Mouse (Mus musculus) neural tube, embryonic 14.5 days (tissue): ENCODE measurements around the gene Gm12216. TPM values are rescaled to one million over a fixed set of nuclear protein-coding genes. Genes with fewer than 3 reads are reported as not detected.

Experiments
- ATAC-seq: fragments of 200-750 bp; cut with Nextera tagmentation; 2 replicates; pipeline ENCODE4 v1.8.0; 2017; ENCODE audit warnings: low read depth, mild to moderate bottlenecking, moderate TSS enrichment, moderate library complexity
- H3K27ac ChIP-seq: fragments of 300-500 bp; sonication (generic); 2 replicates; pipeline ENCODE4 v1.5.1; 2014; ENCODE audit warnings: low read depth, mild to moderate bottlenecking, control low read depth, low read length, moderate library complexity, mixed read lengths
- H3K27me3 ChIP-seq: fragments of 300-500 bp; sonication (generic); 2 replicates; pipeline ENCODE4 v1.6.1; 2014; ENCODE audit warnings: low read length; ENCODE audit not compliant: control insufficient read depth, insufficient read depth
- H3K36me3 ChIP-seq: fragments of 300-500 bp; sonication (generic); 2 replicates; pipeline ENCODE4 v1.6.1; 2014; ENCODE audit warnings: low read length, mixed read lengths; ENCODE audit not compliant: control insufficient read depth, insufficient read depth
- H3K4me1 ChIP-seq: fragments of 300-500 bp; sonication (generic); 2 replicates; pipeline ENCODE4 v1.6.1; 2014; ENCODE audit warnings: low read length; ENCODE audit not compliant: control insufficient read depth, insufficient read depth
- H3K4me2 ChIP-seq: fragments of 300-500 bp; sonication (generic); 2 replicates; pipeline ENCODE4 v1.6.1; 2014; ENCODE audit warnings: mild to moderate bottlenecking, low read depth, low read length, control low read depth
- H3K4me3 ChIP-seq: fragments of 300-500 bp; sonication (generic); 2 replicates; pipeline ENCODE4 v1.5.1; 2014; ENCODE audit warnings: low read depth, low read length, control low read depth, mixed read lengths
- H3K9ac ChIP-seq: fragments of 300-500 bp; sonication (generic); replicated peaks from 2 replicates; pipeline ENCODE4 v1.6.1; 2014; ENCODE audit warnings: low read depth, mild to moderate bottlenecking, control low read depth, low read length, mixed read lengths
- H3K9me3 ChIP-seq: fragments of 300-500 bp; sonication (generic); 2 replicates; pipeline ENCODE4 v1.6.1; 2016; ENCODE audit warnings: low read length; ENCODE audit not compliant: control insufficient read depth
- WGBS: fragments of 180-500 bp; shearing (Covaris S2); extraction: QIAGEN DNeasy Blood & Tissue Kit; methylation state at CpG from one replicate; pipeline ENCODE4 v1.1.7; 2014; 5-methylcytosine and 5-hydroxymethylcytosine counted together
- polyA plus RNA-seq: library from polyadenylated mRNA; unstranded; fragments of >200 nt; fragmentation: Nextera tagmentation; extraction: Ambion mirVana; gene quantifications from 2 replicates; pipeline ENCODE4 v1.2.1, GENCODE M21; 2014

Gene Gm12216
- polyA plus RNA-seq, 1 experiment from 2014 or later = 0.44 TPM

DNA sequence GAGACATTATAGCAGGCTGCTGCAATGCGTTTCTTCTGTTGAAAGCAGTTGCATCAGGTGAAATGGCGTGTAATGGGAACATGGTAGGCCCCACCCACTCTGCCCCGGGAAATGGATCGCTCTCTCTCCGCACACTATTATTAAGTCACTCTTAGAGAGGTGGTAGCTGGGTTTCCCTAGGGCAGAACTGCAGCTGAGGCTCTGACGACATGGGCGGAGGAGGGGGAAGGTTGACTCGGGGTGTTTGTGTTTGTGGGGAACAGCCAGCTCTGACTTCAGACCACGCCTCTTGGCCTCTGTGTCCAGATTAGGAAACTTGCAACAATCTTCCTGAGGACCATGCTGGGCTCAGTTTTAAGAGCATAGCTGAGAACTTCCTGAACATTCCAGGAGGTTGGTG is 53.3 kb downstream of the Gm12216 start:
- no peak for ATAC-seq
- 66% methylated on average over 9 of the region's 9 CpGs for WGBS
- no peaks in the 10 kb centered on the region for H3K9me3 ChIP-seq
- no peak overlapping the region for H3K27ac ChIP-seq
- H3K4me3 ChIP-seq = no peak overlapping the region
- no peaks in the 10 kb centered on the region for H3K27me3 ChIP-seq
- no peak overlapping the region for H3K4me2 ChIP-seq
- no peaks in the 10 kb centered on the region for H3K4me1 ChIP-seq
- no peak overlapping the region for H3K9ac ChIP-seq
- H3K36me3 ChIP-seq = no peaks in the 10 kb centered on the region

DNA sequence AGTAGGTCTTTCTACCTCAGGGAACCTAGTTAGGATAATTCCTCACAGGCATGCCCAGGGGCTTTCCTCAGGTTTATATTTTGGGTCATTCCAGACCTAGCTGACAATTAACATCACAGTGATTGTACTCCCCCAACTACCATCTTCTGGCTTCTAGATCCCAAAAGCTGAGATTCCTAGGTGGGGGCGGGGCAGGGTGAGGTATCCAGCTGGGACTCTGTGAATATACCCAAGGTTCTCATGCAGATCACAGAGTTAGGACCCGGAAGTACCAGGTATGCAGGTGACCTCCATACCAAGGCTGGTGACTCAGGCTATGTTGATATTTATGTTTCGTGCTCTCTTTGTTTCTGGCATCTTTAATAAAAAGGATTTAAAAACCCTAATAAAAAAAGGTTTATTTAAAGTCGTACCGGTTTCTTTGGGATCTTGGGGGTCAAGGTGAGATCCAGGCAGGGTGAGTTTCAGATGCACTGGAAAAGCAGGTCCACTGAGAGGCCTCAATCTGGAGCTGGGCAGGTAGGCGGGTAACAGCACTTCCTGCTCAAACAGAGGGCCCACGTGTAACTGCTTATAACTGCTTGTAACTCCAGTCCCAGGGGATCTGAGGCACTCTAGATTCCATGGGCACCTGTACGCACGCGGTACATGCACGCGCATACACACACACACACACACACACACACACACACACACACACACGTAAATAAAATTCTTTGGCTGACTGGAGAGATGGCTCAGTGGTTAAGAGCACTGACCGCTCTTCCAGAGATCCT is 54.3 kb downstream of the Gm12216 start:
- WGBS = 87% methylated on average over 14 of the region's 14 CpGs
- H3K4me3 ChIP-seq = no peak overlapping the region
- no peaks in the 10 kb centered on the region for H3K36me3 ChIP-seq
- H3K4me2 ChIP-seq = no peak overlapping the region
- H3K9ac ChIP-seq = no peak overlapping the region
- ATAC-seq = no peak
- H3K27me3 ChIP-seq = no peaks in the 10 kb centered on the region
- no peak overlapping the region for H3K27ac ChIP-seq
- H3K9me3 ChIP-seq = no peaks in the 10 kb centered on the region
- H3K4me1 ChIP-seq = no peaks in the 10 kb centered on the region

- ATAC-seq = no peak
- Histone ChIP-seq H3K4me2 (no peak overlapping the region), H3K27ac (no peak overlapping the region), H3K4me1 (no peaks in the 10 kb centered on the region), H3K27me3 (no peaks in the 10 kb centered on the region), H3K9me3 (no peaks in the 10 kb centered on the region), H3K4me3 (no peak overlapping the region), H3K36me3 (no peaks in the 10 kb centered on the region), H3K9ac (no peak overlapping the region)
- WGBS = 86% methylated on average over 6 of the region's 6 CpGs
Observed at GRCm38 (mm10) chr11:53803494-53803893, 55.6 kb downstream of the Gm12216 start.

DNA sequence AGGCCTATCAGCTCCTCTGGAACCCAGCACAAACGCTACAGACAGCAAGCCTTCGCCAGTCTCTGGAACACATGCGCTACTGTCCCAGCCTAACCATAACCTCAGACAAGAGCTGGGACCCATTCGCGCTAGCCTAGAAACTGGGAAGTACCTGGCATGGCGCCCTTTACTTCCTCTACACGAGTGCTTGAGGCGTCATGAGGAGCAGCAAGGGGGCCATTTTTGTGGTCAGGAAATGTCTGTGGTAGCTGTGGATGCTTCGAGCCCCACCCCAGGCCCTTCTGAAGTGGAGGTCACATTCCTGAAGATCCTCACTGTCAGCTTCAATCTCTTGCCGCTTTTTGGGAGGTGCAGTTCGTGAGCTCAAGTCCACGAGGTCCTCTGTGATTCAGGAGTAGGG is 56.0 kb downstream of the Gm12216 start:
- no peak overlapping the region for H3K4me3 ChIP-seq
- H3K36me3 ChIP-seq = no peaks in the 10 kb centered on the region
- H3K4me2 ChIP-seq = no peak overlapping the region
- 89% methylated on average over 12 of the region's 12 CpGs for WGBS
- H3K4me1 ChIP-seq = no peaks in the 10 kb centered on the region
- H3K9ac ChIP-seq = no peak overlapping the region
- no peaks in the 10 kb centered on the region for H3K27me3 ChIP-seq
- H3K9me3 ChIP-seq = no peaks in the 10 kb centered on the region
- no peak overlapping the region for H3K27ac ChIP-seq
- ATAC-seq = no peak

DNA sequence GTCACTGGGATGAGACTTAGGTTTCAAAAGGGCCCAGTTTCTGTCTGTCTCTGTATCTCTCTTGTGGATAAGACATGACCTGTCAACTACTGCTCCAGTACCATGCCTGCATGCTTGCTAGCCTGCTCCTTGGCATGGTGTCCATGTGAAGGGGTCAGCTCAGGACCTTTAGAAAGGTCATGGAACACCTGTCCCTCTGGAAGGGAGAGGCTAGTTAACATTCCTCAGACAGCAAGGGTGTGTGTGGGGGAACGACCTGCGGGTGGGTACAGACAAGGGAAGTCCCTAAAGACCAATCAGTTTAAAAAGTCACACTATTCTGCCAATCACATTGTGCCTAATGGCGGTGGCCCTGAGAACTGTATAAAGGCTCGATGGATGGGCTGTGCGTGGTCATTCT is 58.1 kb downstream of the Gm12216 start:
- no peaks in the 10 kb centered on the region for H3K9me3 ChIP-seq
- H3K4me3 ChIP-seq = no peak overlapping the region
- no peak overlapping the region for H3K27ac ChIP-seq
- ATAC-seq = no peak
- H3K4me2 ChIP-seq = no peak overlapping the region
- H3K27me3 ChIP-seq = no peaks in the 10 kb centered on the region
- no peak overlapping the region for H3K9ac ChIP-seq
- WGBS = 91% methylated on average over 5 of the region's 5 CpGs
- no peaks in the 10 kb centered on the region for H3K4me1 ChIP-seq
- H3K36me3 ChIP-seq = no peaks in the 10 kb centered on the region

GRCm38 (mm10) chr11:53800036-53800435 is 59.0 kb downstream of the Gm12216 start:
- no peak for ATAC-seq
- Histone ChIP-seq H3K9ac (no peak overlapping the region), H3K9me3 (no peaks in the 10 kb centered on the region), H3K27me3 (no peaks in the 10 kb centered on the region), H3K4me2 (no peak overlapping the region), H3K4me1 (no peaks in the 10 kb centered on the region), H3K36me3 (no peaks in the 10 kb centered on the region), H3K27ac (no peak overlapping the region), H3K4me3 (no peak overlapping the region)
- WGBS = 60% methylated on average over 4 of the region's 4 CpGs

DNA sequence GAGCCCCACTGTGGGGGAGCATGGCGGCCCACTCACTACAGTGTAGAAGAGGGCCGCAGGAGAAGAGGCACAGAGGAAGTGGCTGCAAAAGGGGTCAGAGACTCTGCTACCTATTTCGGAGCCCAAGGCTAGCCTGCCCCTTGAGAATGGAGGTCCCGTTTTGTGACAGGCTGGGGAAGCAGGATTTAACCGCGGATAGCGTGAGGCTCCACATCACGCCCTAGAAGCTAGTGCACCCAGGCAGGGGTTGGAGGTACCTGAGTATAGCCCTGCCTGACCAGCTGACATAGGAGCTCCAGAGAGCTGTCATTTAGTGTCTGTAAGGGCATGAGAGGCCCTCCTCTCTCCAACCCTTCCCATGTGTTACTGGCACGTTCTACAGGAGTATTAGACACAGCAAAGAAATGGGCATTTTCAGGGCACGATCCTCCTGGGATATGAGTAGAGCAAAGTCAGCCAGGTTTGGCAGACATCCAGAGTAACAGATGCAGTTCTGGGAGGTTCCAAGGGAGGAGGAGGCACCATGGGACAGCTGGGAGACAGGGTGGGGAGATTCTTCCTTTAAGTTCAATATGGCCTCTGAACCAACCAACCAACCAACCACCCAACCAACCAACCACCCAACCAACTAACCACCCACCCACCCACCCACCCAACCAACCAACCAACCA is 60.9 kb downstream of the Gm12216 start:
- H3K9ac ChIP-seq = no peak overlapping the region
- no peak overlapping the region for H3K27ac ChIP-seq
- no peaks in the 10 kb centered on the region for H3K9me3 ChIP-seq
- no peak overlapping the region for H3K4me2 ChIP-seq
- ATAC-seq = no peak
- no peaks in the 10 kb centered on the region for H3K27me3 ChIP-seq
- H3K4me3 ChIP-seq = no peak overlapping the region
- H3K36me3 ChIP-seq = no peaks in the 10 kb centered on the region
- 85% methylated on average over 10 of the region's 10 CpGs for WGBS
- H3K4me1 ChIP-seq = no peaks in the 10 kb centered on the region

DNA sequence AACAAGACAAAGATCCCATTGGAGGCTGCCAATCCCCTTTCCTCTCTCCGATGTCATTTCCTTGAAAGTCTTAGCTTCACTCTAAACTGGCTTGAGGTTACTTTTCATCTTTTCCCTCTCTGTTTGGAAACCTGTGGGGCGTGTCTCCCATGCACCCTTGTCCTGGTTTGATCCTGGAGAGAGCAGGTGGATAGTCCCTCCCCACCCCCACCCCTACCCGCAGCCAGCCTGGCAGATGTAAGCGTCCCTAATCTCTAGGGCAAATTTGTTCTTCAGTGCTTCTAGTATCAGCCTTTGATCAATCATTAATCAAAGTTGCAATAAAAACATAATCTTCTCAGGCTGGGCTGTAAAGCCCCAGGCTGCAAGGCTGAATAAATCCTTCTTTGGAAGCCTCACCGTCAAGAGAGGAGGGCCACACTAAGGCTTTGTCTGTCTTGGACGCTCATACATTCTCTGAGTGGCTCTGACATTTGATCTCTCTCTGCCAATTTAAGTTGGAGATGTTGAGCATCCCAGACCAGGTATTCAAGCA is 61.6 kb downstream of the Gm12216 start:
- Histone ChIP-seq H3K27me3 (no peaks in the 10 kb centered on the region), H3K4me3 (no peak overlapping the region), H3K4me1 (no peaks in the 10 kb centered on the region), H3K27ac (no peak overlapping the region), H3K9me3 (no peaks in the 10 kb centered on the region), H3K36me3 (no peaks in the 10 kb centered on the region), H3K9ac (no peak overlapping the region), H3K4me2 (no peak overlapping the region)
- ATAC-seq = no peak
- 35% methylated on average over 6 of the region's 6 CpGs for WGBS

DNA sequence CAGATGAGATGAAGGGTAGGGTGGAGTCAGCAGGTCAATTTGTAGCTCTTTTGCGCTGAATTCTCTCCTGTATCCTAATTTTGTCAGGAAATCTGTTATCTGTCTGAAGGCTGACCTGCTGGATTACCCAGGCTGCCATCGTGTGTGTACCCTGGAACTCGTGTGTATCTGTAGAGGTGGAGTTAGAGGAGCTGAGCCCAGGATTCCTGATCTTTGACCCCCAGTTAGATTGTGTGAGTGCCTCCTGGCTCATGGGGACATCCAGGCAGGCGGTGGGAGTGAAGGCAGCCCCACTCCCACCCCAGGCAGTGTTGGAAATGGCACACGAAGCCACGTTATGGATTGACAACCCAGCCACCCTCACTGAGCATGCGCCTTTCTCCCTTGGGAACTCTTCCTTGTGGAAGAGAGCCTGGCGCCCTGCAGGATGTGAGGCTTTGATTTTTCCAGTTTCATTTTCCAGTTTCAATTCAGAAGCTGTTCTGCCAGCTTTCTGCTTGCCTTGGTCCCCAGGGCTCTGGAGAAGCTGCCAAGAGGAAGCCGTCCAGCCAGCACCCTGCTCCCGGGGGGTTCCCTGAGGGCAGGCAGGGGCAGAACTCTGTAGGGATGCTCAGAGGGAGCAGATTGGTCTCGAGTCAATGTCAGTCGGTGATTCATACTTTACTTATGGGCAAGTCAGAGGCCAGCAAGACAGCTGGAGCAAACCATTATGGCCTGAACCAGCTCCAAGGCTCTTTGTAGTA is 62.5 kb downstream of the Gm12216 start:
- no peak for ATAC-seq
- H3K27ac ChIP-seq = no peak overlapping the region
- no peaks in the 10 kb centered on the region for H3K9me3 ChIP-seq
- WGBS = 63% methylated on average over 12 of the region's 12 CpGs
- no peaks in the 10 kb centered on the region for H3K36me3 ChIP-seq
- no peaks in the 10 kb centered on the region for H3K4me1 ChIP-seq
- no peak overlapping the region for H3K4me2 ChIP-seq
- H3K4me3 ChIP-seq = no peak overlapping the region
- H3K9ac ChIP-seq = no peak overlapping the region
- no peaks in the 10 kb centered on the region for H3K27me3 ChIP-seq
